Mouse (Mus musculus) midbrain, embryonic 13.5 days (tissue): ENCODE measurements around the gene Sema4b. TPM values are rescaled to one million over a fixed set of nuclear protein-coding genes. Genes with fewer than 3 reads are reported as not detected.

ENCODE experiments used
- ATAC-seq: fragments of 200-750 bp; cut with Nextera tagmentation; 2 replicates; pipeline ENCODE4 v1.8.0; 2017; ENCODE audit warnings: mild to moderate bottlenecking, moderate TSS enrichment, moderate library complexity
- H3K27ac ChIP-seq: fragments of 300-500 bp; sonication (generic); 2 replicates; pipeline ENCODE4 v1.5.1; 2015; ENCODE audit warnings: inconsistent platforms, mild to moderate bottlenecking, moderate library complexity
- H3K27me3 ChIP-seq: fragments of 300-500 bp; sonication (generic); 2 replicates; pipeline ENCODE4 v1.6.1; 2015; ENCODE audit warnings: mild to moderate bottlenecking, inconsistent platforms
- H3K36me3 ChIP-seq: fragments of 300-500 bp; sonication (generic); 2 replicates; pipeline ENCODE4 v1.6.1; 2015; ENCODE audit warnings: mild to moderate bottlenecking, inconsistent platforms
- H3K4me1 ChIP-seq: fragments of 300-500 bp; sonication (generic); replicated peaks from 2 replicates; pipeline ENCODE4 v1.6.1; 2015; ENCODE audit warnings: inconsistent platforms
- H3K4me2 ChIP-seq: fragments of 300-500 bp; sonication (generic); replicated peaks from 2 replicates; pipeline ENCODE4 v1.6.1; 2015; ENCODE audit warnings: moderate library complexity, mild to moderate bottlenecking, inconsistent platforms
- H3K4me3 ChIP-seq: fragments of 300-500 bp; sonication (generic); replicated peaks from 2 replicates; pipeline ENCODE4 v1.5.1; 2015; ENCODE audit warnings: mild to moderate bottlenecking, inconsistent platforms
- H3K9ac ChIP-seq: fragments of 300-500 bp; sonication (generic); replicated peaks from 2 replicates; pipeline ENCODE4 v1.6.1; 2015; ENCODE audit warnings: mild to moderate bottlenecking, inconsistent platforms
- H3K9me3 ChIP-seq: fragments of 300-500 bp; sonication (generic); 2 replicates; pipeline ENCODE4 v1.6.1; 2016; ENCODE audit warnings: mild to moderate bottlenecking, inconsistent platforms
- WGBS: fragments of 180-500 bp; shearing (Covaris S2); methylation state at CpG from one replicate; pipeline ENCODE4 v1.1.7; 2015; 5-methylcytosine and 5-hydroxymethylcytosine counted together
- polyA plus RNA-seq: library from polyadenylated mRNA; unstranded; fragments of >200 nt; fragmentation: Nextera tagmentation; extraction: Ambion mirVana; gene quantifications from 2 replicates; pipeline ENCODE4 v1.2.1, GENCODE M21; 2015

Gene Sema4b
- polyA plus RNA-seq, 1 experiment from 2014 or later = 24.0 TPM

- H3K36me3 ChIP-seq = no peaks in the 10 kb centered on the region
- H3K4me2 ChIP-seq = no peak overlapping the region
- WGBS = 95% methylated on average over 6 of the region's 6 CpGs
- no peaks in the 10 kb centered on the region for H3K4me1 ChIP-seq
- no peak overlapping the region for H3K27ac ChIP-seq
- no peaks in the 10 kb centered on the region for H3K9me3 ChIP-seq
- no peaks in the 10 kb centered on the region for H3K27me3 ChIP-seq
- ATAC-seq = no peak
- no peak overlapping the region for H3K4me3 ChIP-seq
- no peak overlapping the region for H3K9ac ChIP-seq
Observed at GRCm38 (mm10) chr7:80179327-80179726, 7.3 kb upstream of the Sema4b start.

GRCm38 (mm10) chr7:80179790-80180189, 6.9 kb upstream of the Sema4b start:
- Histone ChIP-seq H3K9ac (no peak overlapping the region), H3K4me3 (no peak overlapping the region), H3K4me2 (no peak overlapping the region), H3K36me3 (no peaks in the 10 kb centered on the region), H3K4me1 (no peaks in the 10 kb centered on the region), H3K9me3 (no peaks in the 10 kb centered on the region), H3K27me3 (no peaks in the 10 kb centered on the region; the same call in 1 of the 2 replicates), H3K27ac (no peak overlapping the region)
- no peak for ATAC-seq
- WGBS = 90% methylated on average over 6 of the region's 6 CpGs

GRCm38 (mm10) chr7:80180202-80180601, 6.4 kb upstream of the Sema4b start:
- no peaks in the 10 kb centered on the region for H3K36me3 ChIP-seq
- no peak for ATAC-seq
- no peak overlapping the region for H3K9ac ChIP-seq
- 80% methylated on average over 3 of the region's 3 CpGs for WGBS
- H3K27me3 ChIP-seq = no peaks in the 10 kb centered on the region; the same call in 1 of the 2 replicates
- H3K4me2 ChIP-seq = no peak overlapping the region
- no peaks in the 10 kb centered on the region for H3K9me3 ChIP-seq
- H3K4me1 ChIP-seq = no peaks in the 10 kb centered on the region
- H3K4me3 ChIP-seq = no peak overlapping the region
- H3K27ac ChIP-seq = no peak overlapping the region

DNA sequence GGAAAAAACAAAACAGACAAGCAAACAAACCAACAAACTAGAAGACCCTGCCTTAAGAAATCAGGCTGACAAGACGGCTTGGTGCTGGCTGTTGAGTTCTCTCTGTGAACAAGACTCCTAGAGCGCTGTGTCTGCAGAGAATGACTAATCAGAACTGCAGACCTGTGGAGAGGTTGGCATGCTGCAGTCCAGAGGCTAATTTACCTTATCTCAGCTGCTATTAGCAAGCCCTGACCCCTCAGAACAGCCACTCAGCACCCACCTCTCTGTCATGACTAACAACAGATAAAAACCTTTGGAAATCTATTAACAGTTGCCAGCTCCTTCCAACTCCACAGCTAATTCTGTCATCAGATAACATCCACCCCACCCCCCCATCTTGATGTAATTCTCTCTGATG, 5.6 kb upstream of the Sema4b start:
- Histone ChIP-seq H3K9me3 (no peaks in the 10 kb centered on the region), H3K27me3 (no peaks in the 10 kb centered on the region; the same call in 1 of the 2 replicates), H3K36me3 (no peaks in the 10 kb centered on the region), H3K4me2 (no peak overlapping the region), H3K4me1 (peaks cover 2% of the 10 kb centered on the region), H3K4me3 (no peak overlapping the region), H3K27ac (no peak overlapping the region), H3K9ac (no peak overlapping the region)
- ATAC-seq = no peak
- 73% methylated on average over 2 of the region's 2 CpGs for WGBS

GRCm38 (mm10) chr7:80182139-80182538, 4.5 kb upstream of the Sema4b start:
- Histone ChIP-seq H3K4me2 (no peak overlapping the region), H3K36me3 (no peaks in the 10 kb centered on the region), H3K9ac (no peak overlapping the region), H3K4me1 (peaks cover 13% of the 10 kb centered on the region), H3K27ac (no peak overlapping the region), H3K4me3 (no peak overlapping the region), H3K27me3 (no peaks in the 10 kb centered on the region; the same call in 1 of the 2 replicates), H3K9me3 (no peaks in the 10 kb centered on the region)
- ATAC-seq = no peak

DNA sequence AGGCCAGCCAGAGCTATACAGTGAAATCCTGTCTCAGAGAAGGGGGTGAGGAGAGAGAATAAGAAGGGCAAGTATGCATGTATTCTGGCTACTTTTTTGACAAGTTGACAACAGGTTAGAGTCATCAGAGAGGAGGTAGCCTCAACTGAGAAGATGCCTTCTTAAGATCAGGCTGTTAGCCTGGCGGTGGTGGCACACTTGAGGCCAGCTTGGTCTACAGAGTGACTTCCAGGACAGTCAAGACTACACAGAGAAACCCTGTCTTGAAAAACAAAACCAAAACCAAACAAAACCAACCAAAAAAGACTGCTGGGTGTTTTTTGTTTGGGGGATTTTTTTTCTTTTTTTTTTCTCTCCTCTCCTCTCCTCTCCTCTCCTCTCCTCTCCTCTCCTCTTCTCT, 3.2 kb upstream of the Sema4b start:
- peaks cover 26% of the 10 kb centered on the region for H3K4me1 ChIP-seq
- no peak for ATAC-seq
- 100% methylated on average over 1 of the region's 1 CpGs for WGBS

GRCm38 (mm10) chr7:80183969-80184368, 2.7 kb upstream of the Sema4b start:
- Histone ChIP-seq H3K9me3 (no peaks in the 10 kb centered on the region), H3K27me3 (no peaks in the 10 kb centered on the region; the same call in 1 of the 2 replicates)

More for the DNA sequence above, 3.2 kb upstream of the Sema4b start:
- H3K4me2 ChIP-seq = no peak overlapping the region
- no peak overlapping the region for H3K27ac ChIP-seq
- H3K36me3 ChIP-seq = no peaks in the 10 kb centered on the region
- no peak overlapping the region for H3K9ac ChIP-seq
- no peaks in the 10 kb centered on the region; the same call in 1 of the 2 replicates for H3K27me3 ChIP-seq
- H3K4me3 ChIP-seq = no peak overlapping the region
- no peaks in the 10 kb centered on the region for H3K9me3 ChIP-seq

DNA sequence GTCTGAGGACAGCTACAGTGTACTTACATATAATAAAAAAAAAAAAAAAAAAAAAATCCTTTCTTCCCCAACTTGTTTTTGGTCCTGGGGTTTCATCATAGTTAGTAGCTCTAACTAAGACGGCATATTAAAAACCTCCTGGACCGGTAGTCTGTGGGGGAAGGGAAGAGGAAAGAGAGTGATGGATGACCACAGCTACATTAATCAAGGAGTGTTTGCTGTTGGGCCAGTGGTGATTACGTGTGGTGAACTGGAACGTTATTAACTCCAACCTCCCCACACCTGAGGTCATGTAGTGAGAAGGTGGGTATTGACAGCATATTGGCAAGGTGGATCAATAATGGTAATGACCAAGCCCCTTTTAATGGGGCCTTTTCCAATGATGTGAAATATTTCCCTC, 2.1 kb upstream of the Sema4b start:
- Histone ChIP-seq H3K36me3 (no peaks in the 10 kb centered on the region), H3K27me3 (no peaks in the 10 kb centered on the region; the same call in 1 of the 2 replicates), H3K4me2 (no peak overlapping the region), H3K27ac (peak overlapping the region; percentile 14; the same call in 1 of the 2 replicates), H3K4me1 (peaks cover 36% of the 10 kb centered on the region), H3K4me3 (no peak overlapping the region), H3K9ac (no peak overlapping the region), H3K9me3 (no peaks in the 10 kb centered on the region)
- no peak for ATAC-seq
- WGBS = 82% methylated on average over 4 of the region's 4 CpGs

More at GRCm38 (mm10) chr7:80183969-80184368, 2.7 kb upstream of the Sema4b start:
- Histone ChIP-seq H3K4me2 (no peak overlapping the region), H3K27ac (no peak overlapping the region), H3K4me1 (peaks cover 31% of the 10 kb centered on the region), H3K4me3 (no peak overlapping the region), H3K9ac (no peak overlapping the region), H3K36me3 (no peaks in the 10 kb centered on the region)
- no peak for ATAC-seq
- 53% methylated on average over 4 of the region's 5 CpGs for WGBS

- Histone ChIP-seq H3K36me3 (no peaks in the 10 kb centered on the region), H3K27me3 (no peaks in the 10 kb centered on the region; the same call in 1 of the 2 replicates), H3K4me1 (peaks cover 38% of the 10 kb centered on the region), H3K4me2 (no peak overlapping the region), H3K27ac (peak overlapping the region; percentile 14; the same call in 1 of the 2 replicates), H3K4me3 (no peak overlapping the region), H3K9me3 (no peaks in the 10 kb centered on the region), H3K9ac (no peak overlapping the region)
- no peak for ATAC-seq
- WGBS = 70% methylated on average over 6 of the region's 6 CpGs
Observed at GRCm38 (mm10) chr7:80184968-80185367, 1.7 kb upstream of the Sema4b start.

- ATAC-seq = no peak
- Histone ChIP-seq H3K27ac (peak overlapping the region; percentile 90), H3K4me3 (peak overlapping the region; percentile 52), H3K4me1 (peaks cover 41% of the 10 kb centered on the region), H3K9me3 (no peaks in the 10 kb centered on the region), H3K36me3 (no peaks in the 10 kb centered on the region), H3K27me3 (no peaks in the 10 kb centered on the region; the same call in 1 of the 2 replicates), H3K9ac (peak overlapping the region; percentile 67), H3K4me2 (peak overlapping the region; percentile 68)
- 25% methylated on average over 8 of the region's 8 CpGs for WGBS
Observed at GRCm38 (mm10) chr7:80186021-80186420, 620 bp upstream of the Sema4b start.

DNA sequence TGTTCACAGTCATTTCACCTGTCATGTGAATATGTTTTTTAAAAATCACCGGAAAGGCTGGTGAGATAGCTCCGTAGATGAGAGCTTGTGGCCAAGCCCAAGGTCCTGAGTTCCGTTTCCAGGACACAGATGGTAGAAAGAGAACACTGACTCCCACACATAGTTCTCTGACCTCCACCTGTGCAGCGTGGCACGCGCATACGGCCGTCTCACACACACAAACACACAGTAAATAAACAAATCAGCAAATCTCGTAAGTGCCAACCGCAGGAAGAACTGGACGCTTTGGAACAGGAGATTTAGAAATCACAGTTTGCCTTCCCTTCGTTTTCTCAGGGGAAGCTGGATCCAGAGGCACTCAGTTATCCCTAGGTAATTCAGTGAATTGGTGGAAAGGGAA, 860 bp downstream of the Sema4b start:
- Histone ChIP-seq H3K4me2 (peak overlapping the region; percentile 68), H3K27me3 (no peaks in the 10 kb centered on the region; the same call in 1 of the 2 replicates), H3K9ac (peak overlapping the region; percentile 67), H3K36me3 (no peaks in the 10 kb centered on the region), H3K9me3 (no peaks in the 10 kb centered on the region), H3K4me1 (peaks cover 55% of the 10 kb centered on the region), H3K27ac (peak overlapping the region; percentile 90), H3K4me3 (peak overlapping the region; percentile 52)
- 28% methylated on average over 12 of the region's 12 CpGs for WGBS
- ATAC-seq = no peak; the same call in 1 of the 2 replicates

GRCm38 (mm10) chr7:80188579-80189125, 2.0 kb downstream of the Sema4b start:
- no peak overlapping the region for H3K9ac ChIP-seq
- WGBS = 66% methylated on average over 2 of the region's 2 CpGs

More at GRCm38 (mm10) chr7:80188579-80189125, 2.0 kb downstream of the Sema4b start:
- no peaks in the 10 kb centered on the region for H3K9me3 ChIP-seq
- no peak overlapping the region for H3K4me2 ChIP-seq
- H3K4me3 ChIP-seq = no peak overlapping the region
- H3K27ac ChIP-seq = peak overlapping the region; percentile 36; the same call in 1 of the 2 replicates
- H3K36me3 ChIP-seq = no peaks in the 10 kb centered on the region
- no peak for ATAC-seq
- H3K27me3 ChIP-seq = no peaks in the 10 kb centered on the region; the same call in 1 of the 2 replicates
- peaks cover 65% of the 10 kb centered on the region for H3K4me1 ChIP-seq
